Mouse (Mus musculus): ENCODE results near the gene Themis. TPM values are rescaled to one million over a fixed set of nuclear protein-coding genes. Genes with fewer than 3 reads are reported as not detected.
A peak's percentile ranks its signal among the peaks of the same experiment; 100 is the strongest.

The Themis gene
- polyA plus RNA-seq, 2 experiments from 2014 or later = 52.2 to 55.4 TPM

DNA sequence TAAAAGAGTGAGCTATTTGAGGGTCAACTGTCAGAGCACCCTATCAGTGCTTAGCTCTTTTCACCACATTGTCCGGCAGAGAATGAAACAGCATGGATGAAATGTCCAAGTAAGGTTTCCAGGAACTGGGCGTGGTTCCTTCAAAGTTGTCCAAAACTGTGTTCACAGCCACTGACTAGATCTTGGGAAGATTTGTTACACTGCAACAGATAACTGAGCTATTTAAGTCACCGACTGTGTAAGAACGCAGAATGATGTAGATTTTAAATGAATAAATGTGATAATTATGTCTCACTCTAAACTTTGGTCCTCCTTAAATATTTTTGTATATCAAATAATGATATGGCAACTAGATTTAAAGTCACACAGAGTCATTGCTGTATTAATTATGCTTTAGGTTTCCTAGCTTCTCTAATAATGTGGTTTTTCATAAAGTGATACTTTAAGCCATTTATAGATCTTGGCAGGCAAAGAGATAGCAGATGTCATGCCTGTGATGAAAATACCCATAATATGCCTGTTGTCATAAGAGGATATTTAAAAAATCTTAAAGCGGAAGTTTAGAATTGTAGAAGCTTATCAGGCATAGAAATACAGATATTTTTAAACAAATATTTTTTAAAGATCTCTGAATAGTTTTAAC is 143.9 kb downstream of the Themis start:
- no peak for ATAC-seq

DNA sequence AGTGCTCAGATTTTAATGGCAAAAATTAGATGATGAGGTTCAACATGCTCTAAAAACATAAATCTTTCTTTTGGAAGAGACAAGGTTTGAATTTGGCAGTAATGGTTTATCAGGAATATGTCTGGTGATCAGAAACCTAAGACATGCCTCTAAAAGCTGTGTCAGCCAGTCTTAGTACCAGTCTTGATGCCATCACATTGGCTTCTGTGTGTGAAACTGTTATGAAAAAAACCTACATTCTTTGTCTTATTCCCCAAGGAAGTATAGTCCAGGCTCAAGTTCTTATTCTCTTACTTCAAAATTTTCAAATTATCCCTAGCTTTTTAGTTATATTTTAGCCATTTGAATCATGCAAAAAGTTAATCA is 144.4 kb downstream of the Themis start:
- no peak for ATAC-seq

DNA sequence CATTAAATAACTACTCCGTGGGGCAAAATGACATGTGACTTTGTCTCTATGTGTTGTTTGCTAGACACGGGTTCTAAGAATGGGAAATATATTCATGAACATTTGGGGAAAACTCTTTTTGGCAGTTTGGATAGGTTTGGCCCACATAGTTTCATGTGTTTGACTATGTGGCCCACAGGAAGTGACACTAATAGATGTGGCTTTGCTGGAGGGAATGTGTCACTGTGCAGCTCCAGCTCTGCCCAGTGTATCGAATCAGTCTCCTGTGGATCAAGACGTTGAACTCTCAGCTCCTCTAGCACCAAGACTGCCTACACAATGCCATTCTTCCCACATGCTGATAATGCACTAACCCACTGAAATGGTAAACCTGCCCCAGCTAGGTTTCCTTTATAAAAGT is 148.0 kb downstream of the Themis start:
- peak; percentile 36 for ATAC-seq

DNA sequence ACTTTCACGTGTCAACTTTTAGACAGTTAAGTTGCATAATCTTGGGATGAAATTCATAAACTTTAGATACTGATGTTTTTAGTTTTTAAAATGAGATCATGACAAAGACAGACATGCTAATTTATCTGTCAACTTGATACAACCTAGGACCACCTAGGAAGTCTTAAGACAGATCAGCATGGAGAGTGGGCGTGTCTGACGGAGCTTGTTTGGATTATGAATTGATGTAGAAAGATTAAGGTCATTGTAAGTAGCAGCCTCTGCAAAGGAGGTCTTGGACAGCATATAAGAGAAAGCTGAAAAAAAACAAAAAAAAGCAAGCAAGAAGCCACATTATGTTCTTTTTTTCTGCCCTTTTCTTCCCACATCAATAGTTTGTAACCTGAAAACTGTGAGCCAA is 154.2 kb downstream of the Themis start:
- ATAC-seq = no peak

DNA sequence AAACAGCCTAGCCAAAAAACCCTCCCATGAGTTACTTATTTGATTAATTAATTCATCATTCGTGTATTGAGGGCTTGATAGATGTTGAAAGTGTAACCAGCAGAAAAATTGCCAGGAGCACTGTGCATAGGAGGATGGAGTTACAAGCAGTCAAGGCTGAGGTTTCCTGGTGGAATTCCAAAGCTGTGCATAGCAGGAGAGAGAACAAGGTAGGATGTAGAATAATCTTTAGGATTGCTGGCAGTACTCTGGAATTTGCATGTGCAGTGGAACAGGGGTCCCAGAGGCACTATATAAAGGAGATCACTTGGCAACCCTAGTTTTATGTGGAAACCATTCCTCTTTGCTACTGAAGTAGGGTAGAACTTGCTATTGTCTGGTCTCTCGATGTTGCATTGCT is 174.4 kb downstream of the Themis start:
- ATAC-seq = no peak

DNA sequence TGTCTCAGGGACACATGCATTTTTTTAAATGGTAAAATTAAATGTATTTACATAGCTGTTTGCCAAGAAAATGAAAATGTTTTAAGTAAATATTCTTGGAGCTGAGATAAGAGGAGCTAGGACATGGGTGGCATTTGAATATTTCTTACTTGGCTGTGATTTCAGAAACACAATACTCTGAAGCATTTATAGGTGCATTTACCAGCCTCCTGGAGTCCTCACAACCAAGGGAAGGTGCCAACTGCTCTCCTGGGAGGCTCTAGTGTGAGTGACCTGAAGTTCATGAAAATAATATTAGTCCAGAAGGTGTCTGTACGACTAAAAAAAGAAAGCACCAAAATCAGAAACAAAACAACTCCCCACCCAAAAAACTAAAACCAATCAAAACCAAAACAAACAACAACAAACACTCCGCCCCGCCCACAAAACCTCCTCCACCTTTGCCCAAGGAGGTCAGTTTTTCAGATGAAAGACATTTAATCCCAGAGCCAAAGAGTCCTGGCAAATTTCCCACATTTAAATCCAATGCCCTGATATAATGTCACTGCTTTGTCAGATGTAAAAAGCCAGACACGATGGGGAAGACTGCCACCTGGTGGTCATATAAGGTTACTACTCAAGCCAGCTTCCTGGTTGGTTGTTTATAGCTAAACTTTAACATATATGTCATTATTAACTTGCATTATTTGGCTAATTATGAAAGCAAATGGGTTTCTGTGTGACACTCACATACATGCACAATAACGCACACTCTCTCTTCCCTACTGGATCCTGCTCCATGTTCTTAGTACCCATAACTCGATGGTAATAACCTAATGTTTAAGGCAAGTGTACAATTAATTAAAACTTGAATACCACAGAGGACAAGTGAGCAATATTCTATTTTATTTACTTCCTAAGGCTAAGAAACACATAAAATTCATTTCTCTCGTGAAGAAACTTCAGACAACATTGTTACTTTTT is 175.9 kb downstream of the Themis start:
- ATAC-seq = peak; percentile 82

DNA sequence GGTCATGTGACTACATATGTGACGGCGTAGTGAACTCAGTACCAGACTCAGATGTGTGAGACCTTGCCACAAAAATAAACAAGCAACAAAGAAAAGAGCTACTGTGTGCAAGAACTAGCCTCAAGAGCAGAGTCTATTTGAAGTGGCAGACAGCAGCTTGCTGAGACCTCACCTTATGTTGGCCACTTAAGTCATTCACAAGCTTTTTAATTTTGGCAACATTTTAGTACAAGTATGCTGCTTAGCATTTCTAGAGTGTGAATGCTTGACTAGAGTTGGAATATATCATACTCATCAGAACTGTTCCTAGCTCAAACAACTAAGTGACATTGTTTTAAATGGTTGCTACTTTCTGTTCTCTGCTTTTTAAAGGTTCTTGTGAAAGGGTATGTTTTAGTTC is 188.0 kb downstream of the Themis start:
- ATAC-seq = no peak

DNA sequence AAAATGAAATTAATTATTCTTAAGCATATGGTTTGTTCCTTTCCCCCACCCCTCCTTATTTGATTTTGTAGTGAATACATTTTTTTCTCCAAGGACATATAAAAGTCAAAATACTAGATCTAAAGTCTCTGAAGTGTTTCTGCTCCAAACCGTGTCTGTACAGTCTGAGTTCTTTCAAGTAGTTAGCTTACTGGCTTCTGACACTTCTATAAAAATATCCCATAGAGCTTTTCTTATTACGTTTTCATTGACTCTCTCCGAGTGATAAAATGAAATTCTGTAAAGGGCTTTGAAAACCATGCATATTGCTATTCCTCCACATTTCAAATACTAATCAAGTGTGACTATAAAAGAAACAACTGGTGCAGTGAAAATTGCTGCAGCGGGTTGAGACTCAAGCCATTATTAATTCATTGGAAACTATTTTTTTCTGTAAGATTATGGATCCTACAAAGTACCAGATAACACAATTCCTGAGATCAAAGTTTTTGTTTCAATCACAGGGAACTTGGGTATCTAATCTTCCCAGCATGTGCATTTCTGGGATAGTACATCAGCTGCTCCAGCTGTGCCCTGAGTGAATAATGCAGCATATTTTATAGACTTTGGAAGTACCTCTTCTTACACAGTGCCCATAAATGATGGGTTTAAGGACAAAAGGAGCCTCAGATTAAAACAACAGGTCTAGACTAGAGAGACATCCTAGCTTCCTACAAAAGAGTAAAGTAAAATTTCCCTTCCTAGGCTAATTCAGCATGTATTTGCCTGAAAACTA is 202.6 kb downstream of the Themis start:
- no peak for ATAC-seq

DNA sequence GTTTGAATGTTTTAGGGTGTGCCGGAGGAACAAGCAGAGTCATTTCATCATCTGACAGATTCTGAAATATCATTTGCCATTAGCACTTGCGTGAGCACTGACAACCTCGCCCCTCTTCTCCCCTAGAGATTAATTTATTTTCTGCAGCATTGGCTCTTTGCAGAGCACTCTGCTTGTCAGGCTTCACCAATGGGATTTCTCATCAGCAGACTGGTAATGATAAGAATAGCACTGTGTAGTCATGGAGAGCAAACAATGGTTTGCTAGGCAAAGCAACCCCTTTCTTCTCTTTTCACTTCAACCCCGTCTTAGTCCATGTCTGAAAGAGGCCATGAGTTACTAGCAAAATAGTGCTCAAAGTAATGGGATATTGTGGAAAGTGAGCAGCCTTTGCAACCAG is 206.4 kb downstream of the Themis start:
- ATAC-seq = no peak

DNA sequence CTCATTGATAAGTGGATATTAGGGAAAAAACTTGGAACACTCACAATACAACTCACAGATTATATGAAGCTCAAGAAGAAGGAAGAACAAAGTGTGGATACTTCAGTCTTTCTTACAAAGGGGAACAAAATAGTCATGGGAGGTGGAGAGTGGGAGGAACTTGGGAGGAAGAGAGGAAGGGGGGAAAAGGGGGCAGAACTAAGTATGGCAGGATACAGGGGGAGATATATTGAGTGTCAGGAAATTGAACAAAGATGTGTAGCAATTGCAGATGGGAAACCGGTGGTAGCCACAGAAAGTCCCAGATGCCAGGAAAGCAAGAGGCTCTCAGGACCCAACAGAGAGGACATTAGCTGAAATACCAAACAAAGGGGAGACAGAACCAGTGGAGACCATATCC is 219.5 kb downstream of the Themis start:
- no peak for ATAC-seq

DNA sequence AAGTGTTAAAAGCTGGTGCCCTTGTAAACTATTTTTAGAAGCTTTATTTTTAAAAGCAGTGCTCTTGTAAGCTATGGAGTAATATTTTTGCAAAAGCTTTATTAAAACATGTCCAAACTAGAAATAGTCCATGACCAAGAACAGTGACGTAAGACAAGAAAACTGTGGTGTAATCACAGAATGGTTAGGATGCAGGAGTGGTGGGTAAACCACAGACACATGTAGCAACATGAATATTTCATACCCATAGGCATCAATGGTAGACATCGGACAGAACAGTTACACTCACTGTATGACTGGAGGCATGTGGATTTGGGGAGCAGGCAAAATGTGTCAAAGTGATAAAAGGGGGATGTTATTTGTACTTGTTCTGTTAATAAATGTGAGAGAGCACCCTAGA is 222.7 kb downstream of the Themis start:
- ATAC-seq = no peak

DNA sequence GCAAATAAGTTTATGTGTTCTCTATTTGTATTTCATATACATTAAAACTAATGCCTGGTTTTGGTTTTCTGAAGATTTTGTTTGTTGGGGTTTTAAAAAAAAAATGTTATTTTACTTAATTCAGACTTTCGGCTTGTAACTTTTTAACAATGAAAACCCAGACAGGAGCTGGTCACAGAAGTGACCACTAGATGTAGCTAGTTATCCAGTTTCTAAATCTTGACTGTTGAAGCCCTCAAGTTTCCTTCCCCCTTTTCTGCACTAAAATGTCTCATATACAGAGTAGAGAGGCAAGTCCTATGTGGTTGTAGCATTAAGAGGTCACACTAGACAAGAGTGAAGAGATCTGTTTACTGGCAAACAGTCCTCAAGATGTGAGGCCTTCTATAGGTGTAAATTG is 230.2 kb downstream of the Themis start:
- ATAC-seq = no peak
